Mouse (Mus musculus) cortical plate, adult 2 months (tissue): ENCODE results near the gene E130114P18Rik.

Experiments
- CTCF ChIP-seq: fragments of 200-500 bp; IDR thresholded peaks from 2 replicates; pipeline ENCODE4 v1.5.1; 2011; ENCODE audit warnings: mild to moderate bottlenecking, control low read depth, low read length; ENCODE audit not compliant: insufficient read depth; ENCODE audit errors: extremely low read depth
- POLR2A ChIP-seq: fragments of 200-500 bp; IDR thresholded peaks from 2 replicates; pipeline ENCODE4 v1.6.1; 2011; ENCODE audit warnings: mild to moderate bottlenecking, low read length, control low read depth; ENCODE audit not compliant: insufficient read depth; ENCODE audit errors: extremely low read depth

- peak; percentile 80 for TF ChIP-seq CTCF
- TF ChIP-seq POLR2A, result no peak
Measured at GRCm38 (mm10) chr4:97751030-97751482, 26.8 kb downstream of the E130114P18Rik start.
